Mouse (Mus musculus): ENCODE data around the gene Dctn1. TPM values are rescaled to one million over a fixed set of nuclear protein-coding genes. Genes with fewer than 3 reads are reported as not detected.
"Not testable (repeated sequence)": the region's sequence is repeated elsewhere in the genome, so short reads cannot be mapped to it uniquely, and the experiment has no call there.

The Dctn1 gene
- polyA plus RNA-seq, 1 experiment: 394 TPM

DNA sequence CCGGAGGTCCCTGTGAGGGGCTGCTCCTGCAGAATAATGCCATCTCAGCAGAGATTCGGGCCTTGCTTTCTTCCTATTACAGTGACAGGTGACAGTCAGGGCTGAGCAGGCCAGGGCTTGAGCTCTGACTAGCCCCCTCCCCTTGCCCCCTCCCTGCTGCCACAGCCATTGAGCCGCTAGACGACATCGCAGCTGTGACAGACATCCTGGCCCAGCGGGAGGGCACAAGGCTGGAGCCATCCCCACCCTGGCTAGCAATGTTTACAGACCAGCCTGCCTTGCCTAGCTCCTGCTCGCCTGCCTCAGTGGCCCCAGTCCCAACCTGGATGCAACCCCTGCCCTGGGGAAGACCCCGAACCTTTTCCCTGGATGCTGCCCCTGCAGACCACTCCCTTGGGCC lies 14.0 kb upstream of the Dctn1 start:
- 24% methylated on average over 8 of the region's 8 CpGs for WGBS
- TF ChIP-seq POLR2A (IDR thresholded peaks at IDR 0.05; ENCODE audit: borderline replicate concordance, insufficient read depth, low read length) (no peak), CTCF (IDR thresholded peaks at IDR 0.05; ENCODE audit: borderline replicate concordance, insufficient read depth, low read depth, low read length) (no peak)
- no peak overlapping the region for H3K27ac ChIP-seq (ENCODE audit: insufficient read depth, low read length)
- H3K27me3 ChIP-seq (ENCODE audit: control insufficient read depth, insufficient read depth, low read length): no peaks in the 10 kb centered on the region
- no peak overlapping the region for H3K4me3 ChIP-seq (replicated peaks; ENCODE audit: insufficient read depth, low read depth, low read length)
- no peak for DNase-seq
- no peaks in the 10 kb centered on the region for H3K4me1 ChIP-seq (ENCODE audit: control insufficient read depth, insufficient read depth, low read length)

- Histone ChIP-seq H3K27me3 (ENCODE audit: control insufficient read depth, insufficient read depth, low read length) (no peaks in the 10 kb centered on the region), H3K27ac (ENCODE audit: insufficient read depth, low read length) (no peak overlapping the region), H3K4me3 (replicated peaks; ENCODE audit: insufficient read depth, low read depth, low read length) (no peak overlapping the region), H3K4me1 (ENCODE audit: control insufficient read depth, insufficient read depth, low read length) (no peaks in the 10 kb centered on the region)
- WGBS: 91% methylated on average over 12 of the region's 12 CpGs
- DNase-seq: no peak
- no peak for TF ChIP-seq POLR2A (IDR thresholded peaks at IDR 0.05; ENCODE audit: borderline replicate concordance, insufficient read depth, low read length)
- no peak for TF ChIP-seq CTCF (IDR thresholded peaks at IDR 0.05; ENCODE audit: borderline replicate concordance, insufficient read depth, low read depth, low read length)
Observed at GRCm38 (mm10) chr6:83153038-83153437, 12.7 kb upstream of the Dctn1 start.

DNA sequence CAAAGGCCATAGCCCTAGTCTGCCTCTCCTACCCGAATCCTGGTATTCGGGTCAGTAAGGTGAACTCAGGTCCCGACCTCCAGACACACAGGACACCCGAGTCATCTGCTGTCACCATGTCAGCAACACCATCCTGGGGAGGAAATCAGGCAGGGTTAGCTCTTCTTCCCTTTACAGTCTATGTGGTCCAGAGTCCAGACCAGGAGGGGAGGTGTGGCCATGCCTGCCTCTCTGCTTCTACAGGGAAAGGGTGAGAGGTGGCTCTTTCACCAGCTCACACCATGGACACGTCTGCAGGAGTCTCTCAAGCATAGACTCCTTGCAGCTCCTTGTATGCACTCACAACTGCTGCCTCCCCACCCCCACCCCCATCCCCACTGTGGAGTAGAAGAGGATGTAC lies 12.2 kb upstream of the Dctn1 start:
- H3K4me3 ChIP-seq (replicated peaks; ENCODE audit: insufficient read depth, low read depth, low read length): no peak overlapping the region
- H3K4me1 ChIP-seq (ENCODE audit: control insufficient read depth, insufficient read depth, low read length): no peaks in the 10 kb centered on the region
- no peaks in the 10 kb centered on the region for H3K27me3 ChIP-seq (ENCODE audit: control insufficient read depth, insufficient read depth, low read length)
- no peak for DNase-seq
- TF ChIP-seq POLR2A (IDR thresholded peaks at IDR 0.05; ENCODE audit: borderline replicate concordance, insufficient read depth, low read length) (no peak), CTCF (IDR thresholded peaks at IDR 0.05; ENCODE audit: borderline replicate concordance, insufficient read depth, low read depth, low read length) (no peak)
- no peak overlapping the region for H3K27ac ChIP-seq (ENCODE audit: insufficient read depth, low read length)
- 77% methylated on average over 5 of the region's 5 CpGs for WGBS

DNA sequence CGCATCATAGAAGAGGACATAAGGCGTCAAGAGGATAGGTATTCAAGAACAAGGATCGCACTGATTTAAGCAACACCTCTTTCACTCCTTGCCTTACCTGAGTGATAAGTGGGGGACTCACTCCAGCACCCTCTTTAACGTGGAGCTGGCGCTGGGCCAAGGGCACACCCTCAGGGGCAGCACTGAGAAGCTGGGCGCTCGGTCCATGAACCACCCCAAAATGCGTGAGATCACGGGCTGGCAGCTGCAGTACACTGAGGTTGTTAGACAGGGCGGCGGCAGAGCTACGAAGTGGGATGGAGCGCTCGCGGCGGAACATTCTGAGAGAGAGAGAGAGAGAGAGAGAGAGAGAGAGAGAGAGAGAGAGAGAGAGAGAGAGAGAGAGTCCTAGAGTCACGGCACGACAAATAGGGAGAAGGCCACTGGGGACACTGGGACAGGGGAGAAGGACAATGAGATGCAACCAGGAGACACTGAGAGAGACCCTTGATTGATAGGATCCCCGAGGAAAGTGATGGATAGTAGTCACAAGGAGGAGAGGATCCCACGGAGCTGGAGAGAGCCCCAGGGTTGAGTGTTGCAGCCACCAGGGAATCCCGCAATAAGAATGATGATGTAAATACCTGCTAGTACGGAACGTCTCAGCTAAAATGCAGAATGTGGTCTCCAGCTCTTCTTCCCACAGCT lies 10.0 kb upstream of the Dctn1 start:
- DNase-seq: peak; percentile 36 to 46
- H3K4me1 ChIP-seq (ENCODE audit: control insufficient read depth, insufficient read depth, low read length): no peaks in the 10 kb centered on the region
- no peak overlapping the region for H3K27ac ChIP-seq (ENCODE audit: insufficient read depth, low read length)
- peak overlapping the region; percentile 89 for H3K4me3 ChIP-seq (replicated peaks; ENCODE audit: insufficient read depth, low read depth, low read length)
- no peak for TF ChIP-seq CTCF (IDR thresholded peaks at IDR 0.05; ENCODE audit: borderline replicate concordance, insufficient read depth, low read depth, low read length)
- TF ChIP-seq POLR2A (IDR thresholded peaks at IDR 0.05; ENCODE audit: borderline replicate concordance, insufficient read depth, low read length): no peak
- 8% methylated on average over 23 of the region's 23 CpGs for WGBS
- H3K27me3 ChIP-seq (ENCODE audit: control insufficient read depth, insufficient read depth, low read length): no peaks in the 10 kb centered on the region

DNA sequence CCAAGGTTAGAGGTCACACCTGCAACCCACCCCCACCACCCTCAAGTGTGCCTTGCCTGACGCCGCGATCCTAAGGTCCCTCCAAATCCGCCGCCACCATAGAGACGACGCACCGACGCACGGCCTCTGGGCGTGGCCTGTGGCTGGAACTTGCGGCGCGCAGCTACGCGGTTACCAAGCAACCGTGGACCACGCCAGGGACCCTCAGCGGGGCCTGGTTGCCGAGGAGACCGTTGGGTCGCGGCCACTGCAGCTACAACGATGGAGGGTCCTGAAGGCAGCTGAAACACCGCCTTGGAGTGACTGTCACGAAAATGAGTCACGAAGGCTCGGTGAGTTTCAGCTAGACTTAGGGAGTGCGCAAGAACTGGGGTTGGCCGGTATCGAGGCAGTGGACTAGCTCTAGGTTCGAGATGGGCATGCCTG lies 9.4 kb upstream of the Dctn1 start, which contains the start of the genes Wdr54 and 1700003E16Rik:
Wdr54 (minus strand) TSS at position 139 of the 426 bp plus-strand sequence.
1700003E16Rik (plus strand) TSS at position 146 of the 426 bp plus-strand sequence.
- peak; percentile 48; the same call in 1 of the 2 replicates for TF ChIP-seq POLR2A (IDR thresholded peaks at IDR 0.05; ENCODE audit: borderline replicate concordance, insufficient read depth, low read length)
- TF ChIP-seq CTCF (IDR thresholded peaks at IDR 0.05; ENCODE audit: borderline replicate concordance, insufficient read depth, low read depth, low read length): no peak
- H3K4me3 ChIP-seq (replicated peaks; ENCODE audit: insufficient read depth, low read depth, low read length): peak within 1 kb of the TSS; percentile 89
- no peaks in the 10 kb centered on the region for H3K27me3 ChIP-seq (ENCODE audit: control insufficient read depth, insufficient read depth, low read length)
- H3K4me1 ChIP-seq (ENCODE audit: control insufficient read depth, insufficient read depth, low read length): no peaks in the 10 kb centered on the region
- H3K27ac ChIP-seq (ENCODE audit: insufficient read depth, low read length): no peak within 1 kb of the TSS
- DNase-seq: peak; percentile 73 to 78
- under 1% methylated on average over 32 of the region's 32 CpGs for WGBS

- TF ChIP-seq CTCF (IDR thresholded peaks at IDR 0.05; ENCODE audit: borderline replicate concordance, insufficient read depth, low read depth, low read length): peak; percentile 1; the same call in 1 of the 2 replicates
- 21% methylated on average over 3 of the region's 3 CpGs for WGBS
- not testable (repeated sequence) for H3K27me3 ChIP-seq (ENCODE audit: control insufficient read depth, insufficient read depth, low read length); H3K27ac ChIP-seq (ENCODE audit: insufficient read depth, low read length); DNase-seq; H3K4me3 ChIP-seq (replicated peaks; ENCODE audit: insufficient read depth, low read depth, low read length); H3K4me1 ChIP-seq (ENCODE audit: control insufficient read depth, insufficient read depth, low read length)
Observed at GRCm38 (mm10) chr6:83159456-83159855, 6.3 kb upstream of the Dctn1 start.

- WGBS: 18% methylated on average over 19 of the region's 19 CpGs
- no peak overlapping the region for H3K4me3 ChIP-seq (replicated peaks; ENCODE audit: insufficient read depth, low read depth, low read length)
- DNase-seq: no peak
- no peak overlapping the region for H3K27ac ChIP-seq (ENCODE audit: insufficient read depth, low read length)
- TF ChIP-seq CTCF (IDR thresholded peaks at IDR 0.05; ENCODE audit: borderline replicate concordance, insufficient read depth, low read depth, low read length): no peak
- no peak for TF ChIP-seq POLR2A (IDR thresholded peaks at IDR 0.05; ENCODE audit: borderline replicate concordance, insufficient read depth, low read length)
- H3K27me3 ChIP-seq (ENCODE audit: control insufficient read depth, insufficient read depth, low read length): no peaks in the 10 kb centered on the region
- 0 out of 2 replicates have a peak, but pooled peaks cover 7% of the 10 kb centered on the region for H3K4me1 ChIP-seq (ENCODE audit: control insufficient read depth, insufficient read depth, low read length)
Observed at GRCm38 (mm10) chr6:83161442-83161841, 4.3 kb upstream of the Dctn1 start.
